Mouse (Mus musculus) megakaryocyte, embryonic 14.5 days (primary cell): Measurements from ENCODE around the gene Kank4. TPM values are rescaled to one million over a fixed set of nuclear protein-coding genes. Genes with fewer than 3 reads are reported as not detected.

Source experiments
- H3K27me3 ChIP-seq: replicated peaks from 2 replicates; pipeline ENCODE3; 2012; ENCODE audit warnings: inconsistent platforms
- H3K36me3 ChIP-seq: replicated peaks from 2 replicates; pipeline ENCODE3; 2012; ENCODE audit warnings: low read length, inconsistent platforms, mixed read lengths
- H3K4me1 ChIP-seq: 2 replicates; pipeline ENCODE4 v1.6.1; 2012; ENCODE audit warnings: inconsistent platforms
- H3K4me3 ChIP-seq: replicated peaks from 2 replicates; pipeline ENCODE3; 2012; ENCODE audit warnings: moderate library complexity, mild to moderate bottlenecking, inconsistent platforms
- H3K9me3 ChIP-seq: 2 replicates; pipeline ENCODE4 v1.6.1; 2012; ENCODE audit warnings: inconsistent platforms
- FLI1 ChIP-seq: IDR thresholded peaks from 2 replicates; pipeline ENCODE4 v1.6.1; 2012; ENCODE audit warnings: low read length, inconsistent platforms, mixed read lengths
- GATA1 ChIP-seq: IDR thresholded peaks from 3 replicates; pipeline ENCODE4 v1.6.1; 2012; ENCODE audit warnings: mixed read lengths, low read length, inconsistent platforms, borderline replicate concordance
- polyA plus RNA-seq: library from polyadenylated mRNA; stranded (reverse); fragments of >175 nt; gene quantifications from 2 replicates; pipeline ENCODE4 v1.2.3, GENCODE M21; 2012; ENCODE audit warnings: low replicate concordance; ENCODE audit not compliant: insufficient read depth

The Kank4 gene
- polyA plus RNA-seq, 1 experiment, result not detected

GRCm38 (mm10) chr4:98805291-98806048 lies 11.9 kb downstream of the Kank4 start:
- Histone ChIP-seq H3K4me3 (no peak overlapping the region), H3K9me3 (peaks cover 41% of the 10 kb centered on the region)
- no peak for TF ChIP-seq GATA1
- no peak for TF ChIP-seq FLI1

GRCm38 (mm10) chr4:98804476-98805134 lies 12.7 kb downstream of the Kank4 start:
- Histone ChIP-seq H3K4me3 (no peak overlapping the region), H3K27me3 (no peaks in the 10 kb centered on the region), H3K36me3 (no peaks in the 10 kb centered on the region), H3K4me1 (no peaks in the 10 kb centered on the region), H3K9me3 (peaks cover 46% of the 10 kb centered on the region)
- TF ChIP-seq GATA1, result no peak
- no peak for TF ChIP-seq FLI1

More at GRCm38 (mm10) chr4:98805291-98806048, 11.9 kb downstream of the Kank4 start:
- Histone ChIP-seq H3K4me1 (no peaks in the 10 kb centered on the region), H3K27me3 (no peaks in the 10 kb centered on the region), H3K36me3 (no peaks in the 10 kb centered on the region)

GRCm38 (mm10) chr4:98801775-98802174 lies 15.6 kb downstream of the Kank4 start:
- Histone ChIP-seq H3K27me3 (no peaks in the 10 kb centered on the region), H3K4me3 (no peak overlapping the region), H3K36me3 (no peaks in the 10 kb centered on the region), H3K9me3 (peaks cover 34% of the 10 kb centered on the region), H3K4me1 (no peaks in the 10 kb centered on the region)
- no peak for TF ChIP-seq GATA1
- no peak for TF ChIP-seq FLI1

DNA sequence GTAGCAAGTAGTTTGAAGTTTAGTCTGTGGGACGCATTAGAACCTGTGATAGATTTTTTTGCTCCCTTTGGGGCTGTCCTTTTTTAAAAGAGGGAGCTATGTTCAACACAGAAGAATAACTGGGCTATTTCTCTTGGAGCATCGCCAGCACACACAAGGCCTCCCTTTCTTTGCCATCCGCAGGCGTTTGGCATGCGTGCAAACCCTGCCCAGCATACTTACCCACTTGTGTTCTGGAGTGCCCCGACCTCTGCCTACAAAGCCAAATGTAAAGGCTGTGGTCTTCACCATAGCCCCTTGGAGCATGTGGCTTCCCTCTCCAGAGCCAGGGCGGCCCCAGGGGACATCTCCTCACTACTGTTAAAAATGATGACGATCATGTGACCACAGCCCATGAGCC lies 16.5 kb downstream of the Kank4 start:
- Histone ChIP-seq H3K4me3 (no peak overlapping the region), H3K36me3 (no peaks in the 10 kb centered on the region), H3K27me3 (no peaks in the 10 kb centered on the region), H3K9me3 (peaks cover 34% of the 10 kb centered on the region), H3K4me1 (no peaks in the 10 kb centered on the region)
- TF ChIP-seq GATA1, result no peak
- TF ChIP-seq FLI1, result no peak

GRCm38 (mm10) chr4:98796591-98797341 lies 20.6 kb downstream of the Kank4 start:
- Histone ChIP-seq H3K4me1 (no peaks in the 10 kb centered on the region), H3K36me3 (no peaks in the 10 kb centered on the region), H3K9me3 (peaks cover 23% of the 10 kb centered on the region), H3K4me3 (no peak overlapping the region), H3K27me3 (no peaks in the 10 kb centered on the region)
- TF ChIP-seq GATA1, result no peak
- TF ChIP-seq FLI1, result no peak

GRCm38 (mm10) chr4:98795241-98795640 lies 22.1 kb downstream of the Kank4 start:
- Histone ChIP-seq H3K36me3 (no peaks in the 10 kb centered on the region), H3K4me1 (no peaks in the 10 kb centered on the region), H3K4me3 (no peak overlapping the region), H3K9me3 (peaks cover 19% of the 10 kb centered on the region), H3K27me3 (peaks cover 2% of the 10 kb centered on the region)
- TF ChIP-seq GATA1, result no peak

- Histone ChIP-seq H3K9me3 (0 out of 2 replicates have a peak, but pooled peaks cover 11% of the 10 kb centered on the region), H3K4me1 (no peaks in the 10 kb centered on the region), H3K36me3 (no peaks in the 10 kb centered on the region), H3K27me3 (peaks cover 2% of the 10 kb centered on the region), H3K4me3 (no peak overlapping the region)
- TF ChIP-seq FLI1, result no peak
- no peak for TF ChIP-seq GATA1
Observed at GRCm38 (mm10) chr4:98793486-98793885, 23.9 kb downstream of the Kank4 start.

GRCm38 (mm10) chr4:98790721-98791120 lies 26.6 kb downstream of the Kank4 start:
- H3K4me1 ChIP-seq, result no peaks in the 10 kb centered on the region
- H3K27me3 ChIP-seq, result peaks cover 2% of the 10 kb centered on the region
- TF ChIP-seq GATA1 (no peak), FLI1 (no peak)
- peaks cover 19% of the 10 kb centered on the region for H3K9me3 ChIP-seq
- no peak overlapping the region for H3K4me3 ChIP-seq
- H3K36me3 ChIP-seq, result no peaks in the 10 kb centered on the region

GRCm38 (mm10) chr4:98789861-98790311 lies 27.5 kb downstream of the Kank4 start:
- H3K9me3 ChIP-seq, result peaks cover 22% of the 10 kb centered on the region
- no peaks in the 10 kb centered on the region for H3K4me1 ChIP-seq
- TF ChIP-seq GATA1 (no peak), FLI1 (no peak)
- no peak overlapping the region for H3K4me3 ChIP-seq
- H3K36me3 ChIP-seq, result no peaks in the 10 kb centered on the region
- peaks cover 2% of the 10 kb centered on the region for H3K27me3 ChIP-seq
